Comparison of ENCODE assay signal across 27 mouse cellular contexts in genomic region chr16:25797732-25798294, GRCm38 (mm10).
"Had no signal": no experiment of that assay in that cellular context is flagged by ENCODE, and none has a peak within 500 bp of the region (broad histone marks: within the 10 kb centered on the region; RNA-seq: fewer than 3 reads in every experiment).

No protein-coding gene starts in this region.

- H3K9ac ChIP-seq: heart, embryonic 13.5 days; heart, embryonic 15.5 days; hindbrain, embryonic 13.5 days; hindbrain, embryonic 15.5 days; kidney, embryonic 15.5 days; limb, embryonic 13.5 days; limb, embryonic 15.5 days; liver, embryonic 12.5 days; liver, embryonic 14.5 days had no signal

- DNase-seq: gastrocnemius, postnatal 14 days; gastrocnemius, postnatal 36 days; heart, adult 11 months; heart, adult 2 months; heart, postnatal 14 days; heart, postnatal 36 days; kidney, adult 11 months; kidney, adult 2 months; kidney, adult 9 months; kidney, postnatal 14 days; kidney, postnatal 36 days; layer of hippocampus, adult 9-11 months; layer of hippocampus, postnatal 36 days; left cerebral cortex, postnatal 4 days had no signal

- H3K27ac ChIP-seq: heart, adult 2 months; heart, embryonic 13.5 days; heart, embryonic 15.5 days; hindbrain, embryonic 13.5 days; hindbrain, embryonic 15.5 days; hindbrain, postnatal 0 days; kidney, embryonic 15.5 days; kidney, postnatal 0 days; limb, embryonic 13.5 days; limb, embryonic 15.5 days; liver, embryonic 12.5 days; liver, embryonic 14.5 days had no signal

- H3K4me2 ChIP-seq: heart, embryonic 11.5 days; heart, embryonic 13.5 days; heart, embryonic 15.5 days; hindbrain, embryonic 13.5 days; hindbrain, embryonic 15.5 days; kidney, embryonic 15.5 days; limb, embryonic 13.5 days; limb, embryonic 15.5 days; liver, embryonic 12.5 days had no signal

- H3K4me3 ChIP-seq: heart, adult 2 months; heart, embryonic 13.5 days; heart, embryonic 15.5 days; hindbrain, embryonic 13.5 days; hindbrain, embryonic 15.5 days; kidney, embryonic 15.5 days; limb, embryonic 13.5 days; limb, embryonic 15.5 days; liver, embryonic 12.5 days had no signal

- H3K4me1 ChIP-seq: heart, embryonic 13.5 days; heart, embryonic 15.5 days; hindbrain, embryonic 13.5 days; hindbrain, embryonic 15.5 days; kidney, embryonic 15.5 days; limb, embryonic 13.5 days; limb, embryonic 15.5 days; liver, embryonic 12.5 days had no signal

- H3K27me3 ChIP-seq: heart, embryonic 13.5 days; heart, embryonic 15.5 days; hindbrain, embryonic 13.5 days; hindbrain, embryonic 15.5 days; kidney, embryonic 15.5 days; limb, embryonic 13.5 days; limb, embryonic 15.5 days; liver, embryonic 12.5 days had no signal

- H3K9me3 ChIP-seq: heart, embryonic 13.5 days; heart, embryonic 15.5 days; hindbrain, embryonic 13.5 days; hindbrain, embryonic 15.5 days; kidney, embryonic 15.5 days; limb, embryonic 13.5 days; limb, embryonic 15.5 days; liver, embryonic 12.5 days had no signal

- H3K36me3 ChIP-seq: heart, embryonic 13.5 days; heart, embryonic 15.5 days; hindbrain, embryonic 13.5 days; hindbrain, embryonic 15.5 days; kidney, embryonic 15.5 days; limb, embryonic 13.5 days; limb, embryonic 15.5 days; liver, embryonic 12.5 days had no signal

- ATAC-seq: hindbrain, postnatal 0 days; intestine, embryonic 16.5 days; liver, embryonic 12.5 days had no signal
